Mouse (Mus musculus): Measurements from ENCODE around the gene Cic.

DNA sequence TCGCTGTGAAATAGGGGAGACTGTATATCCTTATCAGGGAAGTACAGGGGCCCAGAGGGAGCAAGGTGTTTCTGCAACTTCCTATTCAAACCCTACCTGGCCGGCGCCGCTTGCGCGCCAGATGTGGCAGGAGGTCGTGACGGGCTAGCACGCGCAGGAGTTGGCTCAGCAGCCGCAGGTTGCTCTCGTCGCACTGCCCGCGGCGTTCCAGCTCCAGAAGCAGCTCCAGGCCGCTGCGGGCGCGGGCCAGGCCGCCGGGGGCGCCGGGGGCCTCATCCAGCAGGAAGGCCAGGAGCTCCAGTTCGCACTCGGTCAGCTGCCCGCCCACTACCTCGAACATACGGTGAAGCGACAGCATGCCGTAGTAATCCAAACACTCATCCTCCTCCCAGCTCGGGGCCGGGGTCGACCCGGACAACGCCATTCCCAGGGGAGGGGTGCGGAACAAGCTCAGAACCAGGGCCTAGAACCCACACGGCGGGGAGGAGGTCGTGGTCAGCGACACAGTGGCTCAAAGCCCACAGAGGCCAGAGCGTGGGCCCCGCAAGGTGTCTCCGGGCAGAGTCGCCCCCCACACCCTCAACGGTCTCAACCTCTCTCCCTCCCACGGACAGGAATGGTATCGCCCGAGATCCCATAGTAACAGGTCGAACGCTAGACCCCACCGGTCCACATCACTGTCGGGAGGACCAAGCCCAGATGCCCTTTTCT is 48.6 kb upstream of the Cic start:
- TF ChIP-seq POLR2A (IDR thresholded peaks at IDR 0.05; ENCODE audit: borderline replicate concordance, insufficient read depth, low read length): no peak
- TF ChIP-seq CTCF (IDR thresholded peaks at IDR 0.05; ENCODE audit: borderline replicate concordance, insufficient read depth, low read depth, low read length): no peak

Data from cerebellum, adult 2 months (tissue).